Mouse (Mus musculus) MEL-GATA-1-ER (cell line): Measurements from ENCODE around the gene Zc3h12a.

Source experiments
- DNase-seq: peaks from one replicate; pipeline ENCODE4 v3.0.0-alpha.2; 2012; ENCODE audit warnings: low read depth; ENCODE audit errors: extremely low read depth

The Zc3h12a gene

GRCm38 (mm10) chr4:125145213-125145612, 17.6 kb upstream of the Zc3h12a start:
- DNase-seq = no peak

DNA sequence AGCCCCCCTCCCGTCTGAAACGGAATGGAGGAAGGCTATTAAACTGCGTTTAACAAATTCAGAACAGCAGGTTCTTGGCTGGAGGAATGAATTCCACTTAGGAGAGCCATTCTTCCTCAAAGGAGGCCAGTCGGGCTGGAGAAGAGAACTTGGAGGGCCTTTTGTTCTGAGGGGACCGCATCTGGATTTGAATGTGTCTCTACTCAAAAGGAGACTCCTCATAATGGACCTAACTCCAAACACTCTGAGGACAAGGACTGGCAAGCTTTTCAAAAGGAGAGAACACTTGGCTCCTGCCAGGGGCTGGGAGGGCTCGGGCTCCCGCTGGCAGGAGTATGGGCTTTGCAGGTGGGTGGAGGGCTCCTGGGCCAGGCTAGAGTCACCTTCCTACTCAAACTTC, 17.0 kb upstream of the Zc3h12a start:
- DNase-seq = no peak

GRCm38 (mm10) chr4:125144211-125144610, 16.6 kb upstream of the Zc3h12a start:
- no peak for DNase-seq

DNA sequence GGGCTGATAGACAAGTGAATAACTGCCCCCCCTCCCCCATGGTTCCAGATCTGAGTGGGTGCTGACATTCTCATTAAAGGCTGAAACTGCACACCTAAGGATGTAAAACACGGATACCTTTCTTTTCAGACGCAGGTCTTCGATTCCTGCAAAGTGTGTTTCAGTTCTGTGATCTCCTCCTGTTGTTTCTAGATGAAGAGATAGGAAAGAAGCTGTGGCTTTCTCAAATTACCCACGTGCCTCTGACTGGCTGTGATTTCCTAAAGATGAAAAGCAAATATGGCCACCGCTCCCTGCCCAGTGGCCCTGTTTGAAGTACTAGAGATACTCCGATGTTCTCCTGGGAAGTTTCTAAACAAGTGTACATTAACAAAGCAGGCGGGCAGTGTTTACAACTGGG, 10.7 kb upstream of the Zc3h12a start:
- no peak for DNase-seq

DNA sequence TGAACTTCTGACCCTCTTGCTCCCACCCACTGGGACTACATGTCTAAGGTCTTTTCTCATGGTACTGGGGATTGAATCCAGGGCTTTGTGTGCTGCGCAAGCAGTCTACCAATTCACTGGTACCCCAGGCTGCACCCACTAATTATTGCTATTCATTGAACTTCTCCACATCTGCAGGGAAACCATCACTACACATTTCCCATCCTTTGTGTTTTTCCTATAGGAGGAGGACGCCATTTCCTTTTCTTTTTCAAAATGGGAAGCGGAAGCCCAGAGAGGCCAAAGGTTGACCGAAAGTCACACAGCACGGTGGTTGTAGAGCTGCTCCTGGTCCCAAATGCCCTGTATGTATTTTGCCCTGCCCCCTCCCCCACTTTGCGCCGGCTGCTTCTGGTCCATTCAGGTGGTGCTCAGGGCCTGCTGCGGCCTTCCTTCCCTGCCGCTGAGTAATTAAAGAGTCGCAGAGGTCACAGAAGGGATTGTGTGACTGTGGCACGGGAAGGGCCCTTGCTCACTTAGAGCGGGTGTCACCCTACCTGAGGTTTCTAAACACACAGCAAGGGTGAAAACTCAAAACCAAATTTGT, 8.8 kb upstream of the Zc3h12a start:
- no peak for DNase-seq

DNA sequence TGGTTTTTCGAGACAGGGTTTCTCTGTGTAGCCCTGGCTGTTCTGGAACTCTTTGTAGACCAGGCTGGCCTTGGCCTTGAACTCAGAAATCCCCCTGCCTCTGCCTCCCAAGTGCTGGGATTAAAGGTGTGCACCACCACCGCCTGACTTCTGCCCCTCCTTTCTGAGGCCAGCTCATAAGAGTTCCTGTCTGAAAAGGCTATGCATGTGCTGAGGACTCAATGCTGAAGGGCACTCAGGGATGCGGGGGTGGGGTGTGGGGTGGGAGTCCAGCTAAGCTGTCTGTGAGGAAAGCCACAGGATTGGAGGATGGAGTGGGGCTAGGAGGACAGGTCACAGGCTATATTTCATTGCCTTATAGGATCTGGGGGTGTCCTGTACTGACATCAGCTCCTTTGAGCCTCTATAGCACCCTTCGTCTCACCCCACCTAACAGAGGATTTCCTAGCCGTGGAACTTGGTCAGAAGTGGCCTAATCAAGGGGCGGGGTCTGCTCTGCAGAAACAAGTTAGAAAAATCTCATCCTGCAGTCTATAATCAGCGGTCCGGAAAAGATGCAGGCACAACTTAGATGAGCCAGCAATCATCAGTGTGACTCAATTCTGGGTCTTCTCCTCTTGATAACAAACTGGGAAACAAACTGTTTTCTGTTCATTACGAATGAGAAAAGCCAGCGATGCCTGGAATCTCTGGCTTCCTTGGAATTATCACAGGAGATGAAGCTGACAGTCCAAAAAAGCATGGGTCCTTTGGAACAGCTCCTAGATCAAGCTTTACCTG, 7.6 kb upstream of the Zc3h12a start:
- no peak for DNase-seq

DNA sequence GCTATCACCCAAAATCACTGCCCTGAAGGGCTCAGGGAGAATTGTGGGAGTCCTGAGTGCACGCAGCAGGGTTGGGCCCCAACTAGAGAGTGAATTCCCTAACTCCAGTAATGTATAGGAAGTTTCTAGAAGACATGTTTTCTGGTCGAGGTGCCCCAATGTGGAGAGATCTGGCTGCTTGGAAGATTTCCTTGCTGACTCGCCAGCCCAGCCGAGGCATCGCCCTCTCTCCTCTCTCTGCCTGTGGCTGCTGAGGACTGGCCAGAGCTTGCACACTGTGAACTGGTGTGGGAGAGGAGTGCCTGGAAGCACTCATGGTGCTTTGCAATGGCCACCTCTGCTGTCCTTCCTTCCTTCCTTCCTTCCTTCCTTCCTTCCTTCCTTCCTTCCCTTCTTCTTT, 7.0 kb upstream of the Zc3h12a start:
- no peak for DNase-seq

GRCm38 (mm10) chr4:125134192-125134591, 6.6 kb upstream of the Zc3h12a start:
- DNase-seq = no peak

- peak; percentile 53 for DNase-seq
Observed at GRCm38 (mm10) chr4:125132394-125132793, 4.8 kb upstream of the Zc3h12a start.

- no peak for DNase-seq
Observed at GRCm38 (mm10) chr4:125131493-125131892, 3.9 kb upstream of the Zc3h12a start.

GRCm38 (mm10) chr4:125126761-125127160, 879 bp downstream of the Zc3h12a start:
- DNase-seq = no peak

DNA sequence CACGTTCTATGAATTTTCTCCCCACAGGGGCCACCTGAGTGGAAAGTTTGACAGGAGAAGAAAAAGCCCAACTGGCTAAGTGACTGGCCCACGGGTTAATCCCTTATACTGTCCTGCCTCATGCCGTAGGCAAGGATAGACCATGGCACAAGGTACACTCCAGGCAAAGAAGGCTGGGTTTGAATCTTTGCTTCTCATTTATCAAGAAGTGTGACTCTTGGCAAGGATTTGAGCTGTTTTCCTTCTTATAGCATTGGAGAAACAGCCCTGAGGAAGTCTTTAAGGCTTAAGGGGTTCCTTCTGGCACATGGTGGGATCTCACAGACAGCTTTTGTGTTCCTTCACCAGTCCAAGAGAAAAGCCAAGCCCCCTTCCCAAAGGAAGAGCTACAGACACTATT, 1.5 kb downstream of the Zc3h12a start:
- DNase-seq = no peak

DNA sequence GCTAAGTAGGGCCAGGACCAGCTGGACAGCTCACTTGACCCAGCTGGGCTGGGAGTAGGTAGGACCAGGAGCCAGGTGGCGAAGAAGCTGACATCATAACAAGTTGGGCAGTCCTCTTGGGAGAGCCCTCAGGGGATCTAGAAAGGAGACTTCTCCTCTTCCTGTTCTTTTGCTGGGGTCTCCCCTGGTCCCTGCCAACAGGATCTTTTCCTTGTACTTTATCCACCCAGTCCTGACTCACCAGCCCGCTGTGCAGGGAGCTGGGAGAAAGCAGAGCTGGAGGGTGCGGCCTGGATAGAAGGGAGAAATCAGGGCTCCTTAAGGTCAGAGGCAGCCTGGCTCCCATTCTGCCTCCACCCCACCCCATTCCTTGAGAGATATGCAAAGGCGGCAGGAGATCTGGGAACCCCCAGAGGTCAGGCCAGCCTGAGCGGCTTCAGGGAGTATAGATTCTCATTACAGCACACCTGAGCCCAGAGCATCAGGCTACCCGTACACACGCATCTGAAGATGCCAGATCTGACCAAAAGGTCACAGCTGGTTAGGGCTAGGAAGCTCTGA, 2.2 kb downstream of the Zc3h12a start:
- no peak for DNase-seq

DNA sequence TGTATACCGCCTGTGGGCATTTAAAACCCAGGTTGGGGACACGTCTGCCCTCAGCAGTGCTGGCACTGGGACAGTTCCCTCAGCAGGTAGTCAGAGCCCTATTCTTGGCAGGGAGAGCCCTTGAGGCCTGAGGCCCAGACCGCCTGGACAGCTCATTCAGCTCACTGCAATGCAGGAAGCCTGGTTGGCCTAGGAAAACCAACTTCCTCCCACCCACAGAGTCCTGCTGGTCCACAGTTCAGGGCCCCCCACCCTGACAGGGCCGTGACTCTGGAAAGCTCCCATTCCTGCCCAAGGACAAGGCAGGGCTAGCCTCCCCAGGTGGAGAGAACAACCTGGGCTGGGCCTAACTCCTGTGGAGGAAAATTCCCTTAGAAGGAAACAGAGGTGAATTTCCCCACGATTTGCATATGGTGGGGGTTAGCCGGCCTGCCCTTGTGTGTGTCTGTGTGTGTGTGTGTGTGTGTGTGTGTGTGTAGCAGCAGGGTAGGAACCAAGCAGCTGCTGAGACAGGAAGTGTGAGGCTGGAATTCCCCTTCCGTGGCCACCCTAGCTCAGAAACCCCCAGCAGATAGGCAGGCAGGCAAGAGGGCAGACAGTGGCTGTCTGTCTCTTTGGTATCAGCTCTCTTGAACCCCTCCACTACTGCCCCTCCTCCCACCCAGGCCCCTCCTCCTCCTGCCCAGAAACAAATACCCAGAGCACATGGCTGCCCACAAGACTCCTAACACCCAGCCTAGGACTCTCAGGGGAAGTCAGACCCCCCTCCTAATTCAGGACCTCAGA, 3.0 kb downstream of the Zc3h12a start:
- DNase-seq = no peak

DNA sequence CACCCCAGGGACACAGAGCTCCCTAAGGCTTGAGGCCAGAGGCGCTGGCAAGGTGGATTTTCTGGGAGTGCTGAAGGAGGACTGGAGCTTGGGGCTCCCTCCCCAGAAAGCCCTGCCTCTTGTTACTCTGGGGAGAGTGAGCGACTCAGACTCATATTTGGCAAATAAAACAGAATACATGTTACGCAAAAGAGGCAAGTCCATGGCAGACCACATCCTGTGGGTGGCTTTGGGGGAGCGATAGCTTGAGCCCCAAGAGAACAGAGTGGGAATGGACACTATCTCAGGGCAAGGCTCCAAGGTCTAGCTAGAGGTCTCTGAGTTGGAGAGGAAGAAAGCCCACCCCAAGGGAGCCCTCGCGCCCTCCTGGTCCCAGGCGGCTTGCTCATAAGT, 4.4 kb downstream of the Zc3h12a start:
- DNase-seq = no peak

- DNase-seq = no peak
Observed at GRCm38 (mm10) chr4:125122431-125123278, 5.0 kb downstream of the Zc3h12a start.

- no peak for DNase-seq
Observed at GRCm38 (mm10) chr4:125119721-125120120, 7.9 kb downstream of the Zc3h12a start.

DNA sequence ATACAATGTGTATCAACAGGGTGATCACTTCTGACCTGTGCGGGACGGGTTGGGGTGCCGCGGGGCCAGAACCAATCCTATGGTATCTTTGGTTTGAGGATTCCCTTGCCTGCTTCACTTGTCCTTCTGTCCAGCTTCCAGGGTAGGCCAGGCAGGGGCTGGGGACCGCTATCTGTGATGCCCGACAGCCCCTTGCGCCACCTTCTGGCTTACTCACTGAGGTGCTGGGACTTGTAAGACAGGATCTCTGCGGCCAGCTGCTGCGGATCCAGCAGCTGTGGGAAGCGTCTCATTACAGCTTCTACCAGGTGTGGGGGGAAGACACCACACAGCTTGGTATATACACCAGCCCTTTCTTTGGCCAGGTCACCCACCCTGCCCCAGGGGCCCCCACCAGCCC, 8.6 kb downstream of the Zc3h12a start:
- DNase-seq = no peak

GRCm38 (mm10) chr4:125117902-125118320, 9.7 kb downstream of the Zc3h12a start:
- peak; percentile 71 for DNase-seq

DNA sequence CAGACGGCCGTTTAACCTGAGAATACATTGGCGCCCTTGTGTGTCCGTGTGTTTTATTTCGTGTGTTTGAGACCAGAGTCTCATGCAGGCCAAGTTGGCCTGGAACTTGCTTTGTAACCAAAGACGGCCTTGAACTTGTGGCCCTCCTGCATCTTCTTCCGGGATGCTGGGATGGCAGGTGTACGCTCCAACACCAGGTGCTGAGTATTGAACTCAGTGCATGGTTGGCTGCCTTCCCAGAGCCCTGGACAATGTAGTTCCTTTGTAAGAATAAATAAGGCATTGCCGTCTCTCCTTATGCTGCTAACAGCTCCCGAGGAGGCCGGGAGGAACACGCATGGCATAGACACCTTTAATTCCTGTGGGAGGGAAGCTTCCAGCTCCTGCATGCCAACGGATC, 10.7 kb downstream of the Zc3h12a start:
- DNase-seq = no peak
